Mouse (Mus musculus) CH12.LX (cell line): Measurements from ENCODE around the gene Gm19684.
"Not testable (repeated sequence)": the region's sequence is repeated elsewhere in the genome, so short reads cannot be mapped to it uniquely, and the experiment has no call there.

Experiments used
- CTCF ChIP-seq, 2 experiments: IDR thresholded peaks in 1 of 2; conservative IDR thresholded peaks in 1 of 2; 2 replicates each; pipeline ENCODE4 v1.5.1; 2011 to 2012; ENCODE audit warnings: low read depth in 2 of 2, low read length in 2 of 2, improper control_type of control experiment in 1 of 2, inconsistent platforms in 1 of 2, mild to moderate bottlenecking in 1 of 2, moderate library complexity in 1 of 2
- GABPA ChIP-seq: IDR thresholded peaks from 2 replicates; pipeline ENCODE4 v1.6.1; 2012; ENCODE audit warnings: low read depth, low read length, improper control_type of control experiment, inconsistent platforms; ENCODE audit not compliant: insufficient replicate concordance
- TBP ChIP-seq: conservative IDR thresholded peaks from 2 replicates; pipeline ENCODE4 v1.6.1; 2011; ENCODE audit warnings: low read depth, low read length, improper control_type of control experiment
- USF1 ChIP-seq: IDR thresholded peaks from 2 replicates; pipeline ENCODE4 v1.6.1; 2014; ENCODE audit warnings: low read depth, mild to moderate bottlenecking, inconsistent platforms, low read length, improper control_type of control experiment

DNA sequence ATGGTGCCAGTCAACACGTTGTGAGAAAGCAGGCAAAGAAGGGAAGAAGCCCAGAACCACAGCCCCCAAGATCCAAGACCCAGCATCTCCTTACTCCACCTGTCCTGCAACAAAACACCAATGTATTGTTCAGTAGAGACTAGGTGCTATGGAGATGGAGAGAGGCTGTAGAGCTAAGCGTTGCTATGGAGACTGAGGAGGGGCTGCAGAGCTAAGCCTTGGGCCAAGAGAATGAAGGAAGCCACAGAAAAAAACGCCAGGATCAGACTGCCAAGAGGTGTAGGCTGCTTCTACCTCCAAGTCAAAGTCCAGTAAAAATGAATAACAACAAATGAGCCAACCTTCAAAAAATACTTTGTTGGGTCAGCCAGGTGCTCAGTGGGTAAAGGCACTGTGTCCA is 4.9 kb upstream of the Gm19684 start:
- not testable (repeated sequence) for TF ChIP-seq TBP; CTCF (conservative IDR thresholded peaks at IDR 0.05 in 1 of 2, IDR thresholded peaks at IDR 0.05 in 1 of 2; ENCODE audit: low read depth in 2 of 2, low read length in 2 of 2); GABPA; USF1
